Mouse (Mus musculus): ENCODE data around the gene Pawr. TPM values are rescaled to one million over a fixed set of nuclear protein-coding genes. Genes with fewer than 3 reads are reported as not detected.

The Pawr gene
- polyA plus RNA-seq, 1 experiment from 2014 or later: 11.8 TPM

DNA sequence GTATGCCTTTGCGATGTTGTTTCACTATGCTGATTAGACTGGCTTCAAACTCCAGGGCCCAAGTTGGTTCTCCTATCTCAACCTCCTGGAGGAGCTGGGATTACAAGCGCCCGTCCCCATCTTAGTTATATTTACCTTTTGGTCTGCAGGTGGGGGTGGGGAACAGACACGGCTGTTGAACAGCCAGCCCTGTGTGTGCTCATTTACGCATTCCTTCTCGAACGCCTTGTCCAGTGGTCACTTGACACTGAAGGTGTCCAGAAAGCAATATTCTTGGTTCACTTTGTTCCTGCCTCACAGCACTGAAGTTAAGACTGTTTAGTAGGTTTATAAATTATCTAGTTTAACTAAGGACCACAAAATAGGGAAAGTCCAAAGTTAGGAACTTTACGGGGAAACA, 73.2 kb downstream of the Pawr start:
- no peak overlapping the region for H3K4me2 ChIP-seq (replicated peaks)
- 43% methylated on average over 8 of the region's 8 CpGs for WGBS
- H3K27ac ChIP-seq: no peak overlapping the region
- ATAC-seq: no peak
- H3K9me3 ChIP-seq: no peaks in the 10 kb centered on the region
- 0 out of 2 replicates have a peak, but pooled peaks cover 3% of the 10 kb centered on the region for H3K36me3 ChIP-seq
- H3K4me1 ChIP-seq (replicated peaks): peaks cover 7% of the 10 kb centered on the region; the same call in 1 of the 2 replicates
- H3K27me3 ChIP-seq (replicated peaks): no peaks in the 10 kb centered on the region
- H3K9ac ChIP-seq: no peak overlapping the region
- H3K4me3 ChIP-seq (replicated peaks): no peak overlapping the region

DNA sequence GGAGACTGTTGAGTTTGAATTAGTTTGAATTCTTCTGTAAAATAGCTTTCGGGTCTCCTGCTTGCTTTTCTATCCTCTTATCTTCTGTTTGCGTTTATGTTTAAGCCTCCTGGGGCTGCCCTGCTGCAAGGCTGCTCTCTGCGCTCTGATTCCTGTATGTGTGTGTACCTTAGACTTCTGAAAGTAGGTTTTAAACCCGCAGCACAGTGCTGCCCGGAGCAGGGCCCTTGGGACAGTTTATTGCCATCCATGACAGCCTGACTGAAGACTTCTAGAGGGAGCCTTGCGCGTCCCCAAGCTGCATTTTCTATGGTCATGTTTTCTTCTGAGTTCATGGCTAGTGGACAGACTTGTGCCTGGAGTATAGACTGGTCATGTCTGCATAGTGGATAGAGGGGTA, 74.0 kb downstream of the Pawr start:
- Histone ChIP-seq H3K9ac (no peak overlapping the region), H3K4me3 (replicated peaks) (no peak overlapping the region), H3K4me1 (replicated peaks) (peaks cover 7% of the 10 kb centered on the region; the same call in 1 of the 2 replicates), H3K27ac (0 out of 2 replicates have a peak overlapping the region, but pooled peaks have one; percentile 27), H3K9me3 (no peaks in the 10 kb centered on the region), H3K4me2 (replicated peaks) (no peak overlapping the region), H3K36me3 (0 out of 2 replicates have a peak, but pooled peaks cover 3% of the 10 kb centered on the region), H3K27me3 (replicated peaks) (no peaks in the 10 kb centered on the region)
- 25% methylated on average over 7 of the region's 7 CpGs for WGBS
- no peak for ATAC-seq

DNA sequence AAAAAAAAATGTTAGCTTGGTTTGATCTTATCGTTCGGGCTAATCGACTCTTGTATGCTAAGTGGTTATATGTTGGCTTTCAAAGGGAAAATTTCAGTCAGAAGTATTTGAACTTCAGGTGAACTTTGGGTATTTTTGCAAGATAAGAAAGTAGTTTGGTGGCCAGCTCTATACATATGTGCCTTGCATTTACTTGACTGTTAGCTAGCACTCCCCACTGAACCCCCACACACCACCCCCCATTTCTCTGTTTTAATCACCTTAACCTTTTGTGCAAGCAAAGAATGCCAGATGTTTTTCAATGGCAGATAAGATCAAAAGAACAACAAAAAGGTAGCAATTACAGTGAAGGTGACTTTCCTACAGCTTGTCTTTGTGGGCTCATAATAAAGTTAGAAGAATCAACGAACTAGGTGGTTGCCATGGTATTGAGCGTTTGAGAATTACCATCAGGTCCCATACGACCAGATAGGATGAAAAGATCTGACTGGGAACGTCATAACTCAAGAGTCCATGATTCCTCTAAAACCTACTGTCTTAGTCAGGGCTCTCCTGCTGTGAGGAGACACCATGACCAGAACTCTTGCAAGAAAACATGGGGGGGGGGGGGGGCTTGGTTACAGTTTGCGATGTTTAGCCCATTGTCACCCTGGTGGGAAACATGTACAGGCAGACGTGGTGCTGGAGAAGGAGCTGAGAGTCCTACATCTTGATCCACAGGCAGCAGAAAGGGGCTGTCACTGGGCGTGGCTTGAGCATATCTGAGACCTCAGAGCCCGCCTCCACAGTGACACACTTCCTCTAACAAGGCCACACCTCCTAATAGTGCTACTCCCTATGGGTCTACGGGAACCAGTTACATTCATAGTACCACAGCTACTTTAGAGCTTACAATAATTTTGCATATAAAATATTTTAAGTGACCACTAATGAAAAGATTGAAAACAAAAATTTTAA, 75.2 kb downstream of the Pawr start:
- Histone ChIP-seq H3K4me3 (replicated peaks) (no peak overlapping the region), H3K27me3 (replicated peaks) (no peaks in the 10 kb centered on the region), H3K9ac (no peak overlapping the region), H3K27ac (no peak overlapping the region), H3K4me1 (replicated peaks) (peaks cover 7% of the 10 kb centered on the region; the same call in 1 of the 2 replicates), H3K9me3 (no peaks in the 10 kb centered on the region), H3K4me2 (replicated peaks) (no peak overlapping the region), H3K36me3 (0 out of 2 replicates have a peak, but pooled peaks cover 3% of the 10 kb centered on the region)
- WGBS: 75% methylated on average over 12 of the region's 12 CpGs
- ATAC-seq: peak; percentile 41

DNA sequence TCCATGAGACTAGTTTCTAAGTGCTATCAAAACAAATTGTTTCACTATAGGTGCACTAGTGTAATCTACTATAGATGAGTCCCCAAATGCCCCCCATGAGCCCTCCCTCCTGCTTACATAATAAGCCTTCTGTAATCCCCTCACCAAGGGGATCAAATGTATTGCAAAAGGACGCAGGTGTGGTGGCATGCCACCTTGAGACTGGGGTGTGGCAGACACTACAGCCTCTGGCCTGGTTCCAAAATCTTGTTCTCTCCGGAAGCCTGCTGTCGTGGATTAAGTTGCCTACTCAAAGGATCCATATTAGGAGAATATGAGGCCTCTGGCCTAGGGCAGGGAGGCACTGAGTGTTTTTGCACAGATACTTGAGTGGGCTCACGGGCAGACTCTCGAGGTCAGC, 76.1 kb downstream of the Pawr start:
- Histone ChIP-seq H3K27me3 (replicated peaks) (no peaks in the 10 kb centered on the region), H3K27ac (no peak overlapping the region), H3K9me3 (no peaks in the 10 kb centered on the region), H3K4me2 (replicated peaks) (no peak overlapping the region), H3K9ac (no peak overlapping the region), H3K4me3 (replicated peaks) (no peak overlapping the region), H3K36me3 (0 out of 2 replicates have a peak, but pooled peaks cover 3% of the 10 kb centered on the region), H3K4me1 (replicated peaks) (peaks cover 7% of the 10 kb centered on the region; the same call in 1 of the 2 replicates)
- ATAC-seq: peak; percentile 82
- WGBS: 35% methylated on average over 5 of the region's 5 CpGs

DNA sequence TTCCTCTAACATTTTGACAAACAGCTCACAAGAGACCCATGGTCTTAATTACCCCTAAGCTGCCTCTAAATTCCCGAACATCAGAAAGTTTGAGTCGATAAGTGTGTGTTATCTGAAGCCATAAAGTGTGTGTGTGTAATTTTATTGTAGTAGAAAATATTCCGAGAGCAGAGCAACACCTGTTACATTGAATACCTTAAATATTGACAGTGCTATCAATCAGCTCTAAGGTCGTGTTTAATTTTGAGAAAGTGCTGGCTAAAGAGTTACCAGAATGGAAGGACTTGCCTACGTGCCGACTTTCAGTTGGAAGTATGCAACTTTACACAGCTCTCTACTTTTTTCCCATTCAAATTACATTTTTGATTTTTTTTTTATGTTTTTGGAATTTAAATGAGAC, 76.5 kb downstream of the Pawr start:
- Histone ChIP-seq H3K9me3 (no peaks in the 10 kb centered on the region), H3K9ac (no peak overlapping the region), H3K27ac (no peak overlapping the region), H3K36me3 (0 out of 2 replicates have a peak, but pooled peaks cover 3% of the 10 kb centered on the region), H3K4me1 (replicated peaks) (peaks cover 7% of the 10 kb centered on the region; the same call in 1 of the 2 replicates), H3K4me3 (replicated peaks) (no peak overlapping the region), H3K27me3 (replicated peaks) (no peaks in the 10 kb centered on the region), H3K4me2 (replicated peaks) (no peak overlapping the region)
- 61% methylated on average over 6 of the region's 6 CpGs for WGBS
- peak; percentile 81 for ATAC-seq

DNA sequence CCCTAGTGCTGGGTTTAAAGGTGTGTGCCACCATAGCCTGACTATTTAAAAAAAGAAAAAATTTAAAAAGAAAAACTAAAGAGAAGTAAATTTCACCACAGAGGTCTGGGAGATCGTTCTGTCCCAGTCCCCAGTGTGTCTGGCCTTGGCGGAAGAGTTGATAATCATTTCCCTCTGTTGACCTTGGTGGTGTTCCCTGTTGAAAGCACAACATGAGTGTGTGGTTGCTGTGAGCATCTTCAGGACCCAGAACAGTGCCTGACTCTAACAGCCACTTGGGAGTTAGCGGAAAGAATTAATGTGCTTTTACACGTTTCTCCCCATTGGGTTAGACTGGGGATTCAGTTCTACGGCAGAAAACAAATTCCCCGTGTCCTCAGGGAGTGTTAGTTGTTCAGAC, 77.1 kb downstream of the Pawr start:
- Histone ChIP-seq H3K4me2 (replicated peaks) (no peak overlapping the region), H3K9me3 (no peaks in the 10 kb centered on the region), H3K4me1 (replicated peaks) (peaks cover 7% of the 10 kb centered on the region; the same call in 1 of the 2 replicates), H3K36me3 (0 out of 2 replicates have a peak, but pooled peaks cover 3% of the 10 kb centered on the region), H3K9ac (no peak overlapping the region), H3K27me3 (replicated peaks) (no peaks in the 10 kb centered on the region), H3K27ac (no peak overlapping the region), H3K4me3 (replicated peaks) (no peak overlapping the region)
- WGBS: 70% methylated on average over 6 of the region's 6 CpGs
- no peak for ATAC-seq

DNA sequence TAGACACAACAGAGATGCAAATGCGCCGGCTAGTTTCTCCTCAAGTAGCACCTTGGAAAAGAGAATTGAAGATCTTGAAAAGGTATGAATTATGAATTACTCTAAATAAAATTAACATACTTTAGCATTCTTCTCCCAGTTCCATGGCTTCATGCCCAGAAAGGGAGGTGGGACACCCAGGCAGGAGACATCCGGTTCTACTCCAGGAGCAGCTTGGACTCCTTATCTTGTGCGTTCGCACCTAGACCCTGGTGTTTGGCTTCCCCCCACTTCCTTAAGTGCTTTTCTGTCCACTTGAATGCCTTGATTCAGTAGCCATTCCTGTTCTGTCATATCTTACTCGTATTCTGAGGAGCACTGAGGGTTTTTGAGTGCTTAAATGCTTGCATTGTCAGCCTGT, 77.6 kb downstream of the Pawr start:
- Histone ChIP-seq H3K4me1 (replicated peaks) (peaks cover 7% of the 10 kb centered on the region; the same call in 1 of the 2 replicates), H3K27me3 (replicated peaks) (no peaks in the 10 kb centered on the region), H3K9me3 (no peaks in the 10 kb centered on the region), H3K27ac (no peak overlapping the region), H3K36me3 (0 out of 2 replicates have a peak, but pooled peaks cover 3% of the 10 kb centered on the region), H3K9ac (no peak overlapping the region), H3K4me2 (replicated peaks) (no peak overlapping the region), H3K4me3 (replicated peaks) (no peak overlapping the region)
- WGBS: 77% methylated on average over 6 of the region's 6 CpGs
- no peak for ATAC-seq

DNA sequence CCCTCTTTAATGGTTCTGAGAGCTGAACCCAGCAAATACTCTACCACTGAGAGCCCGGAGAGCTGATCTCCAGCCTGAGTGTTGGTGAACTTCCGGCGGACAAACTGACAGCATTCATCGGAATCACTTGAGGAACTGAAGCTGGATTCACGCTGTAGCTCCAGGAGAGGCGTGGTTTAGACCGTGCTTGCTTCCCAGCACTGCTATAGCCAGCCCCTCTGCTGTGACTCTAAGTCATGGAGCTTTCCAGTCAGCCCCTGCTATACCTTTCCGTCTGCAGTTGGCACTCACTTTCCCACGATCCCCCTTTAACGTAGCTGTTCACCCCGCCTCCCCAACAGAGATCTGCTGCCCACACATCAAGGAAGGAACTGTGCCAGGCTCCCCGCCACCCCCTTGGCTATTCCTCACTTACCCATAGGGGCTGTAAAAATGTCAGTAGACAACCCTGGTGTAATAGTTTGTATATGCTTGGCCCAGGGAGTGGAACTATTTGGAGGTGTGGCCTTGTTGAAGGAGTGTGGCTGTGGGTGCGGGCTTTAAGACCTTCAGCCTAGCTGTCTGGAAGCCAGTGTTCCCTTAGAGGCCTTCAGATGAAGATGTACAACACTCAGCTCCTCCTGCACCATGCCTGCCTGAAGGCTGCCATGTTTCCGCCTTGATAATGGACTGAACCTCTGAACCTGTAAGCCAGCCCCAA, 83.2 kb downstream of the Pawr start:
- no peak overlapping the region for H3K27ac ChIP-seq

DNA sequence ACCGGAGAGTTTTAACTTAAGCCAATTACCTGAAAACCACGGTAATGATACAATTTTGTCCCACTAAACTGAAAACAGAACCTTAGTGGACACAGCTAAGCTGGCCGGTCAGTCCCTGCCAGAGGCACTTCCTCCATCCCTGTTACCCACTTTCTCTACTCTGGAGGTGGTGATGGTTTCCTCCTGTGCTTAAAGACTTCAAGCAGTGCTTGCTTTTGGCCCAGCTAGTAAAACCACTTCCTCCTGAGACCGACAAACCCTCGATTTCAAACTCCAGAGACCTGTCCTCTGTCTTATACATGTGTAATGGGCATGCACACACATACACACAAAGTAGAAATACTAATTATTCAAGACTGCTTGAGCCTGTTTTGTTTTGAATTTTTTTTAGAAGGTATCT, 85.5 kb downstream of the Pawr start:
- Histone ChIP-seq H3K9me3 (no peaks in the 10 kb centered on the region), H3K4me2 (replicated peaks) (no peak overlapping the region), H3K4me3 (replicated peaks) (no peak overlapping the region), H3K27me3 (replicated peaks) (no peaks in the 10 kb centered on the region), H3K27ac (no peak overlapping the region), H3K4me1 (replicated peaks) (no peaks in the 10 kb centered on the region), H3K9ac (no peak overlapping the region), H3K36me3 (no peaks in the 10 kb centered on the region)
- 83% methylated on average over 5 of the region's 5 CpGs for WGBS
- ATAC-seq: no peak

More for the DNA sequence above, 83.2 kb downstream of the Pawr start:
- H3K4me1 ChIP-seq (replicated peaks): no peaks in the 10 kb centered on the region
- H3K9me3 ChIP-seq: no peaks in the 10 kb centered on the region
- no peak overlapping the region for H3K4me2 ChIP-seq (replicated peaks)
- ATAC-seq: no peak
- no peak overlapping the region for H3K4me3 ChIP-seq (replicated peaks)
- 81% methylated on average over 14 of the region's 14 CpGs for WGBS
- no peaks in the 10 kb centered on the region for H3K27me3 ChIP-seq (replicated peaks)
- no peak overlapping the region for H3K9ac ChIP-seq
- no peaks in the 10 kb centered on the region for H3K36me3 ChIP-seq

DNA sequence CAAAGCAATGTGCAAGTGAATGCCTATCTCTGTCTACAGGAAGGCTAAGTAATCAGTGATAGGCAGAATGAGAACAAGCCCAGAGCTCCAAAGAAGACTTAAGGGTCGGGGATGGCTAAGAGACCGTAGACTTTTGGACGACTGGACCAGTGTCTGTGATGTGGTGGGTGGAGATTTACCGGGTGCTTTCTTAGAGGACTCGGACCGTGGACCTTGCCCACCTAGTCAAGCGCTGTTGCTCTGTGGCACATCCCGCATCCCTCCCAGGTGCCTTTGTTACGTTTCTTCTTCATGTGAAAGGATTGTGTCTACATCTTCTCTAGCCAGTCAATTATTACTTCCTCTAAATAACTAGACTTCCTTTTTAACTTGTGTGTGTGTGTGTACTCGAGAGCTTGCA, 98.6 kb downstream of the Pawr start:
- no peak overlapping the region for H3K4me2 ChIP-seq (replicated peaks)
- H3K4me3 ChIP-seq (replicated peaks): no peak overlapping the region
- no peak overlapping the region for H3K9ac ChIP-seq
- no peaks in the 10 kb centered on the region for H3K27me3 ChIP-seq (replicated peaks)
- H3K9me3 ChIP-seq: no peaks in the 10 kb centered on the region
- no peak overlapping the region for H3K27ac ChIP-seq
- H3K36me3 ChIP-seq: no peaks in the 10 kb centered on the region
- 95% methylated on average over 10 of the region's 10 CpGs for WGBS
- no peak for ATAC-seq
- H3K4me1 ChIP-seq (replicated peaks): no peaks in the 10 kb centered on the region; the same call in none of the 2 replicates

DNA sequence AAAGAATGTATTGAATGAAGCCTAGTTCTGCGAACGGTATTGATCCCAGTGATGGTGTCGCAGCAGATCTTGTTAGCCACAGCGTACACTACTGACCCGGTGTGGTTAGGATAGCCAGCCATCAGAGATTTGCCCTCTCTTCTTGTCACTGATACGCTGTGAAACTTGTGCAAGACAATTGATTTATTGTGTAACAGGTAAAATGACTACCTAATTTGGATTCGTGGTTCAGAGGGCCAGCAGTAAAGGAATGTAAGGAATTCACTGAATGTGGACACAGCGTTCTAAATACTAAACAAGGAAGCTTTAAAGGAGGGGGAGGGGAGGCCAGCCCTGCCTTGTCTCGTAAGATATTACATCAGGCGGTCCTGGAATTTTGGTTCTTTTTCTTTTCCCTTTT, 100.3 kb downstream of the Pawr start:
- no peaks in the 10 kb centered on the region for H3K9me3 ChIP-seq
- H3K27me3 ChIP-seq (replicated peaks): no peaks in the 10 kb centered on the region
- no peak overlapping the region for H3K27ac ChIP-seq
- H3K36me3 ChIP-seq: no peaks in the 10 kb centered on the region
- H3K4me1 ChIP-seq (replicated peaks): peaks cover 8% of the 10 kb centered on the region
- no peak for ATAC-seq
- no peak overlapping the region for H3K4me2 ChIP-seq (replicated peaks)
- H3K9ac ChIP-seq: no peak overlapping the region
- no peak overlapping the region for H3K4me3 ChIP-seq (replicated peaks)
- WGBS: 35% methylated on average over 10 of the region's 10 CpGs

DNA sequence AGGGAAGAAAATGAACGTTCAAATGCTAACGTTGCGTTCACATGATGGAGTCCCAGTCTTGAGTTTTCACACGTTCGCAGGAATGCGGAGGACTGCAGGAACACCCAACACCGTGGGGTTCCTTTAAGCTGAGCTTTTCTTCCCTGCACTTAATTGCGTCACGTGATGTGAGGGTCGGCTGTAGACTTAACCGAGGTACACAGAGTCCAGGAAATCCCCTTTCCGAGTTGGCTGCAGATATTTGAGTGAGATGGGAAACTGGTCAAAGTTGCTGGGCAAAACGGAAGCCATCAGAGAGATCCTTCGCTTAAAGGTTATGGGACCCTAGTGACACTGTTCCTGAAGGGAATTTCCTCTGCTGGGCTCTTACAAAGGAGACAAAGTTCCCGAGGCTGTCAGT, 102.1 kb downstream of the Pawr start:
- no peak overlapping the region for H3K27ac ChIP-seq
- peak; percentile 39; the same call in 1 of the 2 replicates for ATAC-seq

More for the DNA sequence above, 102.1 kb downstream of the Pawr start:
- Histone ChIP-seq H3K36me3 (no peaks in the 10 kb centered on the region), H3K4me2 (replicated peaks) (peak overlapping the region; percentile 28), H3K9ac (no peak overlapping the region), H3K27me3 (replicated peaks) (no peaks in the 10 kb centered on the region), H3K4me3 (replicated peaks) (no peak overlapping the region), H3K4me1 (replicated peaks) (peaks cover 10% of the 10 kb centered on the region), H3K9me3 (no peaks in the 10 kb centered on the region)
- WGBS: 23% methylated on average over 15 of the region's 15 CpGs

Measured in intestine, embryonic 15.5 days (tissue).